Mouse (Mus musculus): ENCODE measurements around the gene Rbm25. TPM values are rescaled to one million over a fixed set of nuclear protein-coding genes. Genes with fewer than 3 reads are reported as not detected.
A peak's percentile ranks its signal among the peaks of the same experiment; 100 is the strongest.

Rbm25 gene
- polyA plus RNA-seq, 1 experiment from 2014 or later = 199 TPM

GRCm38 (mm10) chr12:83633807-83634206 is 2.8 kb downstream of the Rbm25 start:
- peaks cover 10% of the 10 kb centered on the region; the same call in 1 of the 2 replicates for H3K36me3 ChIP-seq (ENCODE audit: insufficient read depth, low read length)
- no peaks in the 10 kb centered on the region for H3K27me3 ChIP-seq (ENCODE audit: insufficient read depth, low read length)
- peak overlapping the region; percentile 63 for H3K4me2 ChIP-seq (ENCODE audit: low read length)
- H3K27ac ChIP-seq = no peak overlapping the region
- no peak overlapping the region for H3K9ac ChIP-seq (ENCODE audit: low read depth, low read length)
- DNase-seq (ENCODE audit: low spot score) (no peak), ATAC-seq (replicated peaks; ENCODE audit: low FRiP score, low read depth) (no peak)
- no peaks in the 10 kb centered on the region for H3K9me3 ChIP-seq (replicated peaks; ENCODE audit: low read length)
- no peak for TF ChIP-seq CTCF (IDR thresholded peaks at IDR 0.05; ENCODE audit: low read depth)
- 35% methylated on average over 2 of the region's 2 CpGs for WGBS
- H3K4me1 ChIP-seq (replicated peaks; ENCODE audit: insufficient read depth, low read length) = peaks cover 5% of the 10 kb centered on the region; the same call in 1 of the 2 replicates
- peak overlapping the region; percentile 67; the same call in 1 of the 2 replicates for H3K4me3 ChIP-seq (replicated peaks; ENCODE audit: low read depth, low read length)

GRCm38 (mm10) chr12:83641233-83641632 is 10.2 kb downstream of the Rbm25 start:
- ATAC-seq (replicated peaks; ENCODE audit: low FRiP score, low read depth) = no peak
- no peak for TF ChIP-seq CTCF (IDR thresholded peaks at IDR 0.05; ENCODE audit: low read depth)
- Histone ChIP-seq H3K36me3 (ENCODE audit: insufficient read depth, low read length) (peaks cover 46% of the 10 kb centered on the region), H3K9ac (ENCODE audit: low read depth, low read length) (no peak overlapping the region), H3K27ac (no peak overlapping the region), H3K4me1 (replicated peaks; ENCODE audit: insufficient read depth, low read length) (no peaks in the 10 kb centered on the region), H3K9me3 (replicated peaks; ENCODE audit: low read length) (no peaks in the 10 kb centered on the region), H3K27me3 (ENCODE audit: insufficient read depth, low read length) (no peaks in the 10 kb centered on the region), H3K4me3 (replicated peaks; ENCODE audit: low read depth, low read length) (no peak overlapping the region), H3K4me2 (ENCODE audit: low read length) (no peak overlapping the region)
- DNase-seq (ENCODE audit: low spot score) = no peak
- 93% methylated on average over 2 of the region's 2 CpGs for WGBS

- H3K27me3 ChIP-seq (ENCODE audit: insufficient read depth, low read length) = no peaks in the 10 kb centered on the region
- H3K9me3 ChIP-seq (replicated peaks; ENCODE audit: low read length) = no peaks in the 10 kb centered on the region
- ATAC-seq (replicated peaks; ENCODE audit: low FRiP score, low read depth) = no peak
- H3K4me3 ChIP-seq (replicated peaks; ENCODE audit: low read depth, low read length) = no peak overlapping the region
- peaks cover 45% of the 10 kb centered on the region for H3K36me3 ChIP-seq (ENCODE audit: insufficient read depth, low read length)
- H3K27ac ChIP-seq = no peak overlapping the region
- no peak overlapping the region for H3K9ac ChIP-seq (ENCODE audit: low read depth, low read length)
- TF ChIP-seq CTCF (IDR thresholded peaks at IDR 0.05; ENCODE audit: low read depth) = no peak
- H3K4me2 ChIP-seq (ENCODE audit: low read length) = no peak overlapping the region
- 85% methylated on average over 1 of the region's 1 CpGs for WGBS
- H3K4me1 ChIP-seq (replicated peaks; ENCODE audit: insufficient read depth, low read length) = no peaks in the 10 kb centered on the region
- DNase-seq (ENCODE audit: low spot score) = no peak
Measured at GRCm38 (mm10) chr12:83643116-83643515, 12.1 kb downstream of the Rbm25 start.

- no peaks in the 10 kb centered on the region for H3K4me1 ChIP-seq (replicated peaks; ENCODE audit: insufficient read depth, low read length)
- no peak overlapping the region for H3K9ac ChIP-seq (ENCODE audit: low read depth, low read length)
- H3K4me3 ChIP-seq (replicated peaks; ENCODE audit: low read depth, low read length) = no peak overlapping the region
- no peak for DNase-seq (ENCODE audit: low spot score)
- no peak overlapping the region for H3K27ac ChIP-seq
- WGBS = 84% methylated on average over 3 of the region's 3 CpGs
- TF ChIP-seq CTCF (IDR thresholded peaks at IDR 0.05; ENCODE audit: low read depth) = no peak
- no peak for ATAC-seq (replicated peaks; ENCODE audit: low FRiP score, low read depth)
- H3K9me3 ChIP-seq (replicated peaks; ENCODE audit: low read length) = no peaks in the 10 kb centered on the region
- H3K27me3 ChIP-seq (ENCODE audit: insufficient read depth, low read length) = no peaks in the 10 kb centered on the region
- peaks cover 46% of the 10 kb centered on the region for H3K36me3 ChIP-seq (ENCODE audit: insufficient read depth, low read length)
- no peak overlapping the region for H3K4me2 ChIP-seq (ENCODE audit: low read length)
Measured at GRCm38 (mm10) chr12:83650346-83650745, 19.3 kb downstream of the Rbm25 start.

GRCm38 (mm10) chr12:83651414-83651813 is 20.4 kb downstream of the Rbm25 start:
- Histone ChIP-seq H3K4me2 (ENCODE audit: low read length) (no peak overlapping the region), H3K9me3 (replicated peaks; ENCODE audit: low read length) (no peaks in the 10 kb centered on the region), H3K9ac (ENCODE audit: low read depth, low read length) (no peak overlapping the region), H3K27me3 (ENCODE audit: insufficient read depth, low read length) (no peaks in the 10 kb centered on the region), H3K4me1 (replicated peaks; ENCODE audit: insufficient read depth, low read length) (no peaks in the 10 kb centered on the region), H3K4me3 (replicated peaks; ENCODE audit: low read depth, low read length) (no peak overlapping the region), H3K36me3 (ENCODE audit: insufficient read depth, low read length) (peaks cover 40% of the 10 kb centered on the region), H3K27ac (no peak overlapping the region)
- no peak for TF ChIP-seq CTCF (IDR thresholded peaks at IDR 0.05; ENCODE audit: low read depth)
- ATAC-seq (replicated peaks; ENCODE audit: low FRiP score, low read depth) = no peak
- DNase-seq (ENCODE audit: low spot score) = no peak

- Histone ChIP-seq H3K4me3 (replicated peaks; ENCODE audit: low read depth, low read length) (no peak overlapping the region), H3K4me1 (replicated peaks; ENCODE audit: insufficient read depth, low read length) (no peaks in the 10 kb centered on the region; the same call in 1 of the 2 replicates), H3K4me2 (ENCODE audit: low read length) (no peak overlapping the region), H3K36me3 (ENCODE audit: insufficient read depth, low read length) (peaks cover 18% of the 10 kb centered on the region; the same call in 1 of the 2 replicates), H3K9me3 (replicated peaks; ENCODE audit: low read length) (no peaks in the 10 kb centered on the region), H3K27me3 (ENCODE audit: insufficient read depth, low read length) (no peaks in the 10 kb centered on the region), H3K9ac (ENCODE audit: low read depth, low read length) (no peak overlapping the region), H3K27ac (no peak overlapping the region)
- ATAC-seq (replicated peaks; ENCODE audit: low FRiP score, low read depth) (no peak), DNase-seq (ENCODE audit: low spot score) (no peak)
- TF ChIP-seq CTCF (IDR thresholded peaks at IDR 0.05; ENCODE audit: low read depth) = no peak
- 92% methylated on average over 1 of the region's 1 CpGs for WGBS
Measured at GRCm38 (mm10) chr12:83685466-83685865, 54.4 kb downstream of the Rbm25 start.
